Mouse (Mus musculus) embryonic facial prominence, embryonic 12.5 days (tissue): ENCODE data around the gene Rxra. TPM values are rescaled to one million over a fixed set of nuclear protein-coding genes. Genes with fewer than 3 reads are reported as not detected.

Experiments used
- ATAC-seq: fragments of 200-750 bp; cut with Nextera tagmentation; 2 replicates; pipeline ENCODE4 v1.8.0; 2017; ENCODE audit not compliant: insufficient number of reproducible peaks, insufficient read depth, low FRiP score, low TSS enrichment
- H3K27ac ChIP-seq: fragments of 300-500 bp; sonication (generic); 2 replicates; pipeline ENCODE4 v1.5.1; 2016; ENCODE audit warnings: mild to moderate bottlenecking
- H3K27me3 ChIP-seq: fragments of 300-500 bp; sonication (generic); 2 replicates; pipeline ENCODE4 v1.6.1; 2016; ENCODE audit warnings: mild to moderate bottlenecking, moderate library complexity
- H3K36me3 ChIP-seq: fragments of 300-500 bp; sonication (generic); 2 replicates; pipeline ENCODE4 v1.6.1; 2016; ENCODE audit warnings: mild to moderate bottlenecking
- H3K4me1 ChIP-seq: fragments of 300-500 bp; sonication (generic); 2 replicates; pipeline ENCODE4 v1.6.1; 2016
- H3K4me2 ChIP-seq: fragments of 300-500 bp; sonication (generic); replicated peaks from 2 replicates; pipeline ENCODE4 v1.6.1; 2016; ENCODE audit warnings: mild to moderate bottlenecking, moderate library complexity
- H3K4me3 ChIP-seq: fragments of 300-500 bp; sonication (generic); 2 replicates; pipeline ENCODE4 v1.5.1; 2016; ENCODE audit warnings: mild to moderate bottlenecking
- H3K9ac ChIP-seq: fragments of 300-500 bp; sonication (generic); 2 replicates; pipeline ENCODE4 v1.6.1; 2016; ENCODE audit warnings: mild to moderate bottlenecking, moderate library complexity
- H3K9me3 ChIP-seq: fragments of 300-500 bp; sonication (generic); 2 replicates; pipeline ENCODE4 v1.6.1; 2016; ENCODE audit warnings: mild to moderate bottlenecking, moderate library complexity
- WGBS: fragments of 180-500 bp; shearing (Covaris S2); methylation state at CpG from one replicate; pipeline ENCODE4 v1.1.7; 2016; 5-methylcytosine and 5-hydroxymethylcytosine counted together
- polyA plus RNA-seq: library from polyadenylated mRNA; unstranded; fragments of >200 nt; fragmentation: Nextera tagmentation; extraction: Ambion mirVana; gene quantifications from 2 replicates; pipeline ENCODE4 v1.2.1, GENCODE M21; 2016

Gene Rxra
- polyA plus RNA-seq, 1 experiment from 2014 or later, result 15.9 TPM

GRCm38 (mm10) chr2:27676478-27677325, 462 bp downstream of the Rxra start:
- H3K4me2 ChIP-seq, result peak overlapping the region; percentile 71
- ATAC-seq, result peak; percentile 22
- no peaks in the 10 kb centered on the region for H3K9me3 ChIP-seq
- no peaks in the 10 kb centered on the region for H3K36me3 ChIP-seq
- peak overlapping the region; percentile 93 for H3K9ac ChIP-seq
- H3K4me3 ChIP-seq, result peak overlapping the region; percentile 85
- H3K4me1 ChIP-seq, result peaks cover 54% of the 10 kb centered on the region
- under 1% methylated on average over 45 of the region's 106 CpGs for WGBS
- H3K27me3 ChIP-seq, result no peaks in the 10 kb centered on the region
- peak overlapping the region; percentile 99 for H3K27ac ChIP-seq

- H3K4me2 ChIP-seq, result peak overlapping the region; percentile 94
- H3K27me3 ChIP-seq, result no peaks in the 10 kb centered on the region
- peaks cover 55% of the 10 kb centered on the region for H3K4me1 ChIP-seq
- ATAC-seq, result no peak
- H3K9ac ChIP-seq, result peak overlapping the region; percentile 93
- H3K9me3 ChIP-seq, result no peaks in the 10 kb centered on the region
- WGBS, result under 1% methylated on average over 77 of the region's 77 CpGs
- peak overlapping the region; percentile 98 for H3K27ac ChIP-seq
- H3K4me3 ChIP-seq, result peak overlapping the region; percentile 85
- H3K36me3 ChIP-seq, result no peaks in the 10 kb centered on the region
Measured at GRCm38 (mm10) chr2:27677411-27678310, 1.4 kb downstream of the Rxra start.

GRCm38 (mm10) chr2:27678331-27678730, 2.1 kb downstream of the Rxra start:
- H3K9ac ChIP-seq, result peak overlapping the region; percentile 93
- peak overlapping the region; percentile 85 for H3K4me3 ChIP-seq
- no peak overlapping the region; the same call in 1 of the 2 replicates for H3K27ac ChIP-seq
- H3K9me3 ChIP-seq, result no peaks in the 10 kb centered on the region
- WGBS, result 15% methylated on average over 4 of the region's 4 CpGs
- H3K4me1 ChIP-seq, result peaks cover 61% of the 10 kb centered on the region
- H3K27me3 ChIP-seq, result no peaks in the 10 kb centered on the region
- no peaks in the 10 kb centered on the region for H3K36me3 ChIP-seq
- H3K4me2 ChIP-seq, result peak overlapping the region; percentile 94
- ATAC-seq, result no peak

- Histone ChIP-seq H3K4me2 (peak overlapping the region; percentile 94), H3K27me3 (no peaks in the 10 kb centered on the region), H3K4me3 (peak overlapping the region; percentile 85), H3K9me3 (no peaks in the 10 kb centered on the region), H3K27ac (peak overlapping the region; percentile 50; the same call in 1 of the 2 replicates), H3K36me3 (no peaks in the 10 kb centered on the region), H3K4me1 (peaks cover 64% of the 10 kb centered on the region), H3K9ac (peak overlapping the region; percentile 93)
- no peak for ATAC-seq
- 19% methylated on average over 7 of the region's 7 CpGs for WGBS
Measured at GRCm38 (mm10) chr2:27678836-27679480, 2.7 kb downstream of the Rxra start.

- H3K4me1 ChIP-seq, result peaks cover 71% of the 10 kb centered on the region
- H3K9me3 ChIP-seq, result no peaks in the 10 kb centered on the region
- H3K4me2 ChIP-seq, result peak overlapping the region; percentile 94
- ATAC-seq, result no peak
- peak overlapping the region; percentile 85; the same call in 1 of the 2 replicates for H3K4me3 ChIP-seq
- H3K27ac ChIP-seq, result peak overlapping the region; percentile 50; the same call in 1 of the 2 replicates
- no peaks in the 10 kb centered on the region for H3K27me3 ChIP-seq
- peak overlapping the region; percentile 93; the same call in 1 of the 2 replicates for H3K9ac ChIP-seq
- no peaks in the 10 kb centered on the region for H3K36me3 ChIP-seq
- 5% methylated on average over 3 of the region's 3 CpGs for WGBS
Measured at GRCm38 (mm10) chr2:27679621-27680025, 3.4 kb downstream of the Rxra start.

- Histone ChIP-seq H3K9me3 (no peaks in the 10 kb centered on the region), H3K9ac (peak overlapping the region; percentile 93; the same call in 1 of the 2 replicates), H3K4me3 (no peak overlapping the region), H3K27ac (peak overlapping the region; percentile 30), H3K27me3 (no peaks in the 10 kb centered on the region), H3K4me1 (peaks cover 75% of the 10 kb centered on the region), H3K36me3 (no peaks in the 10 kb centered on the region), H3K4me2 (peak overlapping the region; percentile 94)
- ATAC-seq, result peak; percentile 53
- 58% methylated on average over 6 of the region's 6 CpGs for WGBS
Measured at GRCm38 (mm10) chr2:27680058-27680457, 3.8 kb downstream of the Rxra start.

- Histone ChIP-seq H3K36me3 (no peaks in the 10 kb centered on the region), H3K4me1 (peaks cover 72% of the 10 kb centered on the region), H3K27ac (peak overlapping the region; percentile 30; the same call in 1 of the 2 replicates), H3K4me2 (peak overlapping the region; percentile 94), H3K27me3 (no peaks in the 10 kb centered on the region), H3K9ac (no peak overlapping the region), H3K4me3 (no peak overlapping the region), H3K9me3 (no peaks in the 10 kb centered on the region)
- ATAC-seq, result no peak
- 79% methylated on average over 4 of the region's 4 CpGs for WGBS
Measured at GRCm38 (mm10) chr2:27680595-27680994, 4.4 kb downstream of the Rxra start.

- Histone ChIP-seq H3K4me3 (no peak overlapping the region), H3K4me2 (no peak overlapping the region), H3K27ac (no peak overlapping the region), H3K36me3 (no peaks in the 10 kb centered on the region), H3K9me3 (no peaks in the 10 kb centered on the region), H3K27me3 (no peaks in the 10 kb centered on the region), H3K4me1 (peaks cover 72% of the 10 kb centered on the region), H3K9ac (no peak overlapping the region)
- WGBS, result 78% methylated on average over 4 of the region's 4 CpGs
- ATAC-seq, result no peak
Measured at GRCm38 (mm10) chr2:27681426-27681825, 5.2 kb downstream of the Rxra start.

- no peak overlapping the region for H3K4me3 ChIP-seq
- ATAC-seq, result no peak
- H3K9me3 ChIP-seq, result no peaks in the 10 kb centered on the region
- 59% methylated on average over 5 of the region's 5 CpGs for WGBS
- H3K4me2 ChIP-seq, result no peak overlapping the region
- no peaks in the 10 kb centered on the region for H3K36me3 ChIP-seq
- H3K9ac ChIP-seq, result no peak overlapping the region
- H3K4me1 ChIP-seq, result peaks cover 78% of the 10 kb centered on the region
- 0 out of 2 replicates have a peak overlapping the region, but pooled peaks have one; percentile 8 for H3K27ac ChIP-seq
- no peaks in the 10 kb centered on the region for H3K27me3 ChIP-seq
Measured at GRCm38 (mm10) chr2:27682096-27682495, 5.9 kb downstream of the Rxra start.

GRCm38 (mm10) chr2:27684017-27684657, 7.9 kb downstream of the Rxra start:
- Histone ChIP-seq H3K27me3 (no peaks in the 10 kb centered on the region), H3K4me1 (peaks cover 70% of the 10 kb centered on the region), H3K27ac (no peak overlapping the region), H3K4me2 (no peak overlapping the region), H3K4me3 (no peak overlapping the region), H3K9ac (no peak overlapping the region), H3K36me3 (no peaks in the 10 kb centered on the region), H3K9me3 (no peaks in the 10 kb centered on the region)
- no peak for ATAC-seq
- WGBS, result 24% methylated on average over 11 of the region's 11 CpGs

- H3K27me3 ChIP-seq, result no peaks in the 10 kb centered on the region
- WGBS, result 91% methylated on average over 4 of the region's 4 CpGs
- H3K9me3 ChIP-seq, result no peaks in the 10 kb centered on the region
- no peak for ATAC-seq
- no peak overlapping the region for H3K27ac ChIP-seq
- no peak overlapping the region for H3K4me3 ChIP-seq
- H3K9ac ChIP-seq, result no peak overlapping the region
- H3K4me1 ChIP-seq, result peaks cover 63% of the 10 kb centered on the region
- no peaks in the 10 kb centered on the region for H3K36me3 ChIP-seq
- no peak overlapping the region for H3K4me2 ChIP-seq
Measured at GRCm38 (mm10) chr2:27685917-27686316, 9.7 kb downstream of the Rxra start.
